Mouse (Mus musculus) G1E (cell line): ENCODE data around the gene Ppp2r5c.

ENCODE experiments used
- CTCF ChIP-seq: IDR thresholded peaks from 2 replicates; pipeline ENCODE4 v1.5.1; 2012; ENCODE audit warnings: low read depth, low read length, inconsistent platforms, mixed read lengths
- GATA1 ChIP-seq: IDR thresholded peaks from 2 replicates; pipeline ENCODE4 v1.6.1; 2012; ENCODE audit warnings: borderline replicate concordance, low read length, inconsistent platforms, mixed read lengths
- POLR2AphosphoS5 ChIP-seq: IDR thresholded peaks from 2 replicates; pipeline ENCODE4 v1.6.1; 2012; ENCODE audit warnings: low read depth, low read length, inconsistent platforms; ENCODE audit not compliant: insufficient replicate concordance
- TAL1 ChIP-seq: conservative IDR thresholded peaks from 2 replicates; pipeline ENCODE4 v1.6.1; 2012; ENCODE audit warnings: low read depth, low read length, inconsistent platforms, mixed read lengths

DNA sequence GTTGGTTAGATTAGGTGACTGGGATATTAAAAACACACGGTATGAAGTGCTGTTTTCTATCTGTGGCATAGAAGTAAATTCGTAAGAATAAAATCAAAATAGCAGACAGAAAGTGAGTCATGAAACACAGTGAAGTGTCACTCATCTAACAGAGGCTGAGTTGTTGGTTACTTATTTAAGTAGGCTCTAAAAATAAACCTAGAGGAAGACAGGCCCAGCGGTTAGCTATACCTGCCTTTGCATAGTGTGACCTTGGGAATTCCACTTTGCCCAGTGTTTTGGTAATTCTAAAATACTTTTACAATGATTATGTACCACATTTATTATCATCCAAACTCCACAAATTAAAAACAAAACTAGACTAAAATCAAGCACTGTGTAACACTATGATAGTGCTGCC lies 86.9 kb downstream of the Ppp2r5c start:
- no peak for TF ChIP-seq CTCF
- no peak for TF ChIP-seq POLR2AphosphoS5
- no peak for TF ChIP-seq GATA1
- TF ChIP-seq TAL1 = no peak
